Mouse (Mus musculus): ENCODE results near the gene Col6a3. TPM values are rescaled to one million over a fixed set of nuclear protein-coding genes. Genes with fewer than 3 reads are reported as not detected.

Col6a3 gene
- total RNA-seq, 4 experiments from 2014 or later: 9.9 to 29.8 (median 23.8) TPM

DNA sequence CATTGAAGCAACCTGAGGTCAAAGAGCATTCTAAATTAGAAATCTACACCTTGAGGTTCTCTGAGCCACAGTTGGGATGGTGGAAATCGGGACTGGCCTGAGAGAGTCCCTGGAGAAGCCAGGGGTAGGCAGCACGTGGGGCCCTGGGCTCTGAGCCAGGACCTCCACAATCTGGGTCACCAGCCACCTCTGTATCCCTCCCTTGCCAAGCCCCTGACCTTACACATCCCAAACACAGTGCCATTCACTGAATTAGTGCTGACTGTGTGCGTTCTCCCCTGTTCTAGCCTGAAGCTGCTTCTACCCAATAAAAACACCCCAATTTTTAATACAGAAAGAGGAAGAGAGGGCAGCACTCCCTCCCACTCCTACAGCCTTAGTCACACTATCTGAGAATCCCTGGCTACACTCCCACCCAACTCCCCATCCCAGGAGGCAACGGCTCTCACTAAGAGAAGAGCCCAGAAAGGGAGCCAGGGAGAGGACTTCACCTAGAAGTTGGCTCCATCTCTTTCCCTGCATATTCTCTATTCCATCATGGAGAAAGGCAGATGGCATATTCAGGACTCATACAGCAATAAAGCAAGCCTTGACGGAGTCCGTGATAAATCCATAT lies 46.4 kb downstream of the Col6a3 start:
- DNase-seq (ENCODE audit: low spot score): peak; percentile 53

DNA sequence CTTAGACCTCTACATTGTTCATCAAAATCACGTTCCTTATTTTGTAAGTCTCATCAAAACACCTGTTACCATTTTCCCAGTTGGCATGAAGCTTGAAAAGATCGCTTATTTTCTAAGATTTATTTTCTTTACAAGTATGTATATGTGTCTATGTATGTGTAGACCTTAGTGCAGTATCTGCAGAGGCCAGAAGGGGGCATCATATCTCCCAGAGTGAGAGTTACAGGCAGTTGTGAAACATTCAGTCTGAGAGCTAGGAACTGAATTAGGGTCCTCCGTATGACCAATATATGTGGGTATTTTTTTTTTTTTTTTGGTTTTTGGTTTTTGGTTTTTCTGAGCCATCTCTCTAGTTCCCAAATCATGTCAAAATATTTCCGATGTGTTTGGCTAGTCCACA lies 50.4 kb downstream of the Col6a3 start:
- DNase-seq (ENCODE audit: low spot score): no peak

DNA sequence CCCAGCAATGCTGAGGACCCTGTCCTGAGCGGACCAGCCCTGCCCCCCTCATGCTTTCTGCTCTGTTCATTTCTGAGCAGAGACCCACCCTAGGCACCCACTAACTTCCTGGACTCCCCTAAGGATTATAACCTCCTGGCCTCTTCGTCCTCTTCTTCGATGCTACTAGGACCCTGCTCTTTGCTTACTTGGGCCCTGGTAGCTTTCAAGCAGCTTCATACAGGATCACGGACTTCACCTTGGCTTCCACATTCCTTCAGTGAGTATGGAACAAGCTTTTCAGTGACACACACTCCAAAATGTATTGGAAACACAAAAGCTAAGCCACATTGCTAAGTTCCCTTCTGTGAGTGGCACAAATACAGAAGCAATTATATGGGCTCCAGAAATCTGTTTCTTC lies 52.8 kb downstream of the Col6a3 start:
- no peak for DNase-seq (ENCODE audit: low spot score)

DNA sequence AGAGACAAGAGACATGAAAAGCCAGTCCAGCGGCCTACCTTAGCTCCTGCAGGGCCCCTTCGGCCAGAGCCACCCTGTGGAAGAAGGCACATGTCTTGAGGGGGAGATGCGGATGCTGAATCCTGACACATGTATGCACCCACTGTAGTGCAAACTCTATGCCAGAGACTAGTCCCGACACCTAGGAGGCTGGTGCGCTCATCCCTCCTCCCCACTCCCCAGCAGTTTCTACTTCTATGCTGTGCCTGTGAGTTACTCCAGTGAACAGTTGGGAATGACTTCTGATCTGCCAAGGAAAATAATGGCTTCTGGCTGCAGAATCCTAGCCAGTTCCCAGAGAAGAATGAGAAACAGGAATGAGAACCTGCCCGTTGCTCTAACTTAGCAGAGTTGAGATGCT lies 54.3 kb downstream of the Col6a3 start:
- no peak for DNase-seq (ENCODE audit: low spot score)

DNA sequence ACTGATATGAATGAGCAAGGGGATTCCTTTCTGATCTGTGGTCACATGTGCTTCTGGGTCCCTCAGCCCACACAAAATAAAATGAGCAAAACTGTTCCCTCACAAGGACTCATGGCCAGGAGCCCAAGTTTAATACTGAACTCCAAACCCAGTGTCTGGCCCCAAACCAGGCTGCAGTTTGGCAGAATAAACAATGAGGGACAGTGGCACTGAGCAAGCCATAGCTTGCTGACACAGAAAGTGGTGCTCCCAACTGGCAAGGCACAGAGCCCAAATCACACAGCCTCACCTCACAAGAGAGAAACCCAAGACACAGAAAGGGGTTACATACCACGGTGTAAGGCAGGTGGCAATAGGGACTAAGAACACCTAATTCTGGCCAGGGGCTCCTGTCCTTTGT lies 63.3 kb downstream of the Col6a3 start:
- DNase-seq (ENCODE audit: low spot score): no peak

DNA sequence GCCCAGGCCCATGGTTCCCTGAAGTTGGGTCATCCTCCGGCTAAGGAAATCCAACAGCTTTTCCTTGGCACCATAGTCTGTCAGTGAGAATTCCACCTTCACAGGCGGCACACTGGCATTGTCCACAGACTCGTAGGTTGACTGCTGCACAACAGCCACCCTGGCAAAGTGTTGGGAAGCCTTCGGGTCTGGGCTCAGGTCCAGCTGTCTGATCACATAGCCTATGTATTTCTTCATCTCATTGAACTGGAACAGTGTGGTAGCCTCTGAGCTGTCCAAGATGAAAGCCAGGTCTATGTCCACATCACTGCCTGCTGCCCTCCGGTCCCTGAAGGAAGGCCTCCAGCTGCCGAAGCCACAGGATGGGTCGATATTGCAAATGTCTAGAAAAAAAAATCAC lies 64.7 kb downstream of the Col6a3 start:
- no peak for DNase-seq (ENCODE audit: low spot score)

DNA sequence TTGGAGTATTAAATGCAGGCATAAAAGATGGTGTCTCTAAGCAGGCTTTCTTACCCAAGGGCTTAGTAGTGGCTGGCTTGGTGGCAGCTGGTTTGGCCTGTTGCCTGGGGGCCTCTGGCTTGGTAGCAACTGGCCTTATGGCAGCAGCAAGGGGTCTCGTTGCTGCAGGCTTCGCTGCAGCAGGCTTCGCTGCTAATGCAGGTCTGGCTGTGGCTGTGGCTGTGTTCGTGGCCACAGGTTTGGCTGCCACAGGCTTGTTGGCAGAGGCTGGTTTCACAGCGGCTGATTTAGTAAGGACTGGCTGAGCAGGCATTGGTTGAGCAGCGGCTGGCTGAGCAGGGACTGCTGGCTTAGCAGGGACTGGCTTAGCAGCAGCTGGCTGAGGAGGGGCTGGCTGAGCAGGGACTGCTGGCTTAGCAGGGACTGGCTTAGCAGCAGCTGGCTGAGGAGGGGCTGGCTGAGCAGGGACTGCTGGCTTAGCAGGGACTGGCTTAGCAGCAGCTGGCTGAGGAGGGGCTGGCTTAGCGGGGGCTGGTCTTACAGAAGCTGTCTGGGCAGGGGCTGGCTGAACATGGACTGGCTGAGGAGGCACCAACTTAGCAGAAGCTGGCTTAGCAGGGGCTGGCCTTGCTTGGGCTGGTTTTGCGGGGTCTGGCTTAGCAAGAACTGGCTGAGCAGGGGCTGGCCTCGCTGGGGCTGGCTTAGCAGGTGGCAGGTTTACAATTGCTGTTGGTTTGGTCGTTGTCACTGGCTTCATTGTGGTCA lies 68.1 kb downstream of the Col6a3 start:
- DNase-seq (ENCODE audit: low spot score): peak; percentile 35

DNA sequence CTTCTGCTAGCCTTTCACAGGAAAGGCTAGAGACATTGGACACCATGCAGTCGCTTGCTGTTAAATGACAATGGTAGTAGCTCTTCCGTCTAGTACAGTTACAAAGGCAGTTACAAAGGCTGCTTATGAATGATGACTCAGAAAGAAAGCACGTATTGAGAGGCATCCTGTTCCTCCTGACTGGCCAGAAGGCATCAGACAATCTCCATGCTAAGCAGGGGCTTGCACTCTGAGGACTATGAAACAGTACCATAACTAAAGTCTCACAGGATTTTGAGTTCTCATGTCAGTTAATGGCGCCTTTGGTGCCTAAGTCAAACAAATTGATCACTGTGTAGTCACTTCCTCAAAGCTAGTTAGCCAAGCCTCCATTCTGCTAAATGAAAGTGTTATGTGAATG lies 72.6 kb downstream of the Col6a3 start:
- no peak for DNase-seq (ENCODE audit: low spot score)

DNA sequence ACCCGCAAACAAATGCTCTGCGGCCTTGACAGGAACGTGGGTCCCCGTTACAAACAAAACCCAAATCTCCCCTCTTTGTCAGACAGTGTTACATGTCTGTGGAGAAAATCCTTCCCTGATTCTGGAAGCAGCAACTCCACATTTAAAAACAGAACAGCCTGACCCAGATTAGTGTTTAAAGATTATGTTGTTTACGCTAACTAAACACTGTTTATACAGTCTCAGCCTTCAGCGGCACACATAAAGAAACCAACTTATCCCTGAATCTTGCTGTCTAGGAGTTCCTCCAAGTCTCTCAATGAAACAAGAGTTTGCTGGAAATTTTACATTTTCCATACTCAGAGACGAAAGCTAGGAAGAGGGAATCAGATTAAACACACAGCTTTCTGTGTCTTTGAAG lies 73.7 kb downstream of the Col6a3 start:
- DNase-seq (ENCODE audit: low spot score): no peak

DNA sequence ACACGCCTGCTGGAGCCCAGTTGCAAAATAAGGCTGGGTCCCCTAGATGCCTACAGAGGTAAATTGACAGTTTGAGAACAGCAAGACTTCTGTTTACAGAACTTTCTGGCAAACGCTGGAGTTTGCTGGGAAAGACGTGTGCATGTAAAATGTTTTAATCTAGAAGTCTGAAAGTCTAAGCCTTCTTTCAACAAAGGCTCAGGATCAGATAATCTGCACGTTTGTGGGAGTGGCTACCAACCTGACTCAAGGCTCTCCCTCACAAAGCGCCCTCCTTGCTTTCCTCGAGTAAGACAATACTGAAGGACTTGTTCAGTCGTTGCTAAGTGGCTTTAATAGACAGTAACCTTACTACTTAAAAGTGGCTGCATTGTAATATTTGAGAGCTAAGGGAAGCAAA lies 74.5 kb downstream of the Col6a3 start:
- no peak for DNase-seq (ENCODE audit: low spot score)

DNA sequence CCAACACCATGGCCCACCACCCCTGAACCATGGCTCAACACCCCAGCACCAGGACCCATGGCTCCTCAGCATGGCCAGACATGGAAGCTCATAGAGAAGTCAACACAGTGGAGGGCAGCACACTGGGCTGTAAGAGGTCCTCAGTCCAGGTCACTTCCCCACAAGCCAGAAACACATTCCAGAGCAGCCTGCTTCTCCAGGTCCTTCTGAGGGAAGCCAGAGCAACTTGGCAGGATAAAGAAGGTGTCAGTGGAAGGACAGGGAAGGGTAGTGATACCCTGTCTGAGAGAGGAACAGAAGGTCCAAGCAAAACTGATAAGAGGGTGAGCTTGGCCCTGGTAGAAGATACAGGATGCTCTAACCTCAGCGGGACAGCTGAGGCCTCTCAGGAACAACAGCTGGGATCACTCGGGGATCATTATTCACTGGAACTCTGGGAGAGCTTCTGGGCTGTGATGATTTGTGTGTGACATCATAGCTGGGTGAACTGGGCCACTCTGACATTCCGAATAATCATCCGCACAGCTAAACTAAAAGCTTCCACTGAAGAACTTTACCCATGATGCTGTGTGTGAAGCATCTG lies 85.6 kb downstream of the Col6a3 start:
- peak; percentile 49 for DNase-seq (ENCODE audit: low spot score)

DNA sequence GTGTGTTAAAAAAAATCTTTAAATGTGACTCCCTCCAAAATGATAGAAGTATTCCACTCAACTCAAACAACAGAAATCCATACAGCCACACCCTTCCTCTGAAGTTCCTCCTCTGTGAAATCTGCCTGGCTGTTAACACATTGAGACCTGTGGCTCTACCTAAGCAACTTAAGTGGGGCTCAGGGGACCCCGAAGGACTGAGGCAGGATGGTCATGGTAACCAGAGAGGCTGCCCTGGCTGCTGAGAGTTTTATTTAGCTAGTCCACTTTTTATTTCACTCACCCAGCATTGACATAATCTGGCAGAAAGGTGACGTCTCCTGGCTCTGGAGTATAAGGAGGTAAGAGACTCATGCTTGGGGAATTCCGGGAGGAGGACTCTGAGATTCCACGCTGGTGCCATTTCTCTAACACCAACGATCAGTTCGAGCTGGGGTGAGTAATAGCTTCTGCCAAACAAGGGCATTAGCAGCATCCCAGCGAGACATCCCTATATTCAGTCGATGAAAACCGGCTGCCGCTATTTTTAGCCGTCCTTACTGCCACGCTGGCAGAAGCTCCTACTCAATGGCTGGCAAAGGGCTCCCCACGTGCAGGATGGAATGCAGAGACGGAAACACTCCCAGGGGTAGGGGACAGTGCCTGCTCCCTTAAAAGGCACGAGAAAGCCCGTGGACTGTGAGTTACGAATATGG lies 89.8 kb downstream of the Col6a3 start:
- DNase-seq (ENCODE audit: low spot score): peak; percentile 63

DNA sequence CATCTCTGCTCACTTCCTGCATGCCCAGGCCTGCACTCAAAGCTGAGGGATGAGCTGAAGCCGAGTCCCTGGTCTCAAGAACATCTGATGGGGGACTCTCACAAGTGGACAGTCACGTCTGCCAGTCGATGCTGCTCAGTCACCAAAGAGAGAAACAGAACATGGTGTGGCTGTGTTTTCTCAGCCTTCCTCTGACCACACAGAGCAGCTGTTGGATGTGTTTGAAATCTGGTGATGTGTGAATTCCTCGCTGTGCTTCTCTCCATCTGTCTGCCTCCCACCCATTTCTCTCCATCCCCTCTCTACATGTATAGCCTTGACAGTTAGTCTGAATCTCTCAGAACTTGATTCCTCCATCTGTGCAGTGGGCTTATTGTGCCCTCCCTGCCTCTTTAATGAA lies 92.5 kb downstream of the Col6a3 start:
- DNase-seq (ENCODE audit: low spot score): no peak

DNA sequence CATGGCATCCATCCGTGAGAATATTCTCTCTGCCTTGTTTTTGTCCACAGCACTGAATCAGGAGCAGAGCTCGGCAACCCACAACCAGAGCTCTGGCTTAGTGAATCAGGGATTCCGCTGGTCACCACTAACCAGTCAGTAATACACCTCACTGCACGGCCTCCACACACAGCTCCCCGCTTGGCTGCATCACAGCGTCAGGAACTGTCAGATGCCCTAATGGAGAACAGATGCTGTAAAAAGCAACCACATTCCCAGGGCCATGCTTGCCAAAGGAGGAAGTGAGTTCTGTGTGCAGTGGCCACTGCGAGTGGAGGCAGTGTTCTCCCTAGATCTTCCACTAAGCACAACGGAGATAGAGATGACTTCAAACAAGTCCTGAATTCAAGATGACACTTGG lies 93.6 kb downstream of the Col6a3 start:
- DNase-seq (ENCODE audit: low spot score): peak; percentile 44

DNA sequence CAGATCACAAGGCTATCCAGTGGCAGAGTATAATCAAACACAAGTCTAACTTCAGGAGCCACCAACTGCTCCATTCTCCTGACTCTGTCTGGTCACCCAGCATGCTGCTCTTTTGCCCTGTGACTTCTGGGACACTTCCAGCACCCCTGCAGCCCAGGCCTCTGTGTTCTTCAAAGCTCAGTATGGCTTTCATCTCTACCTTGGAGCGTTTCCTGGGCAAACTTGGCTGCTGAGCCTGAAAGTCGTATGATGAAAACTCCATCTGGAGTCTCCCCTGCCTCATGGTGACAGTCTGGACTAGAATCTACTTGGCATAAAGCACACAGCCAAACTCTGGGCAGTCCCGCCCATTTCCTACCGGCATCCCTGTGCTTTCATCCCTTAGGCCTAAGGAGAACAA lies 95.2 kb downstream of the Col6a3 start:
- DNase-seq (ENCODE audit: low spot score): no peak

DNA sequence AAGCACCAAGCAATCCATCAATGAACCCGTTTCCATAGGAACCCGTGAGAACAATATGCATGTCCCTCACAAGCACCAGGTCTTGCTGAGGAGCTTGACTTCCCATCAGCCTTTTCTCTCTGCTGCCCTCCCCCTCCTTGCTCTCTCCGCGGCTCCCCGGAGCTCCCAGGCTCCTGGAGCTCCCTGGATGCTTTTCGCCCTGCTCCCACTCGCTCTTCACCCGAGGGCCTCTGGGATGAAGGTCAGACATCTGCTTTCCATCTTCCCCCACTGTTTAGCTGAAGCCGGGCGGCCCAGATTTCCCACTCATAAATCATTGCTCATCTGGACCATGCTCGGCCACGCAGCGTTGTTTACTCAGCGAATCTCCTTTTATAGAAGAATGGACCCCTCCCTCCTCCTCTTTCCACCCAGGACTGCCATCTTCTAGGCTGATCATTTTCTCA lies 99.8 kb downstream of the Col6a3 start:
- peak; percentile 53 for DNase-seq (ENCODE audit: low spot score)

DNA sequence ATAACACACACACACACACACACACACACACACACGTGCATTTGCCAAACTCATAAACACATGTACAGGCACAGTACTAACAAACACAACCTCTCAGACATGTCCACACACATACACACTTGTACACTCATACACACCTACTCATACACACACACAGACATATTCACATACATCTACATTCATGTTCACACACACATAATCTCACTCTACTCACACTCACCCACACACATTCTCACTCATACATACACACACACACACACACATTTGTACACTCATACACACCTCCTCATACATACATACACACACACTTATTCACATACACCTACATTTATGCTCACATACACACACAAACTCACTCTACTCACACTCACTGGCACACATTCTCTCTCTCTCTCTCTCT lies 100.3 kb downstream of the Col6a3 start:
- DNase-seq (ENCODE audit: low spot score): no peak

DNA sequence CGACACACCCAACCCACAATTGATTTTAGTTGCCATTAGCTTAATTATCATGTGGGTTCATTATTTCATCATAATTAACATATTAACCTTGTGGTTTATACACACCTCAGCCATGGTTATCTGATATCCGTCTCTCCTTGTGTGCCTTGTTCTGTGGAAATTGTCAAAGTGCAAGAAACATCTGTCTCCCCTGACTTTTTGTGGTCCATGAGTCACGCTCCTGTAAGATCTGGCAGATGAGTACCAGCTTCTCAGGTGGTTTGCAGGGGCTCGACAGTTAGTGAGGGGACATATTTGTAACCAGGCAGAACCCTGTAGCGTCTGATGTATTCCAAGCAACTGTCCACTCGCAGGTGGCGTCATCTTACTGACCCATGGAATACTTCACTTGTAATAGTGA lies 101.1 kb downstream of the Col6a3 start:
- DNase-seq (ENCODE audit: low spot score): no peak

DNA sequence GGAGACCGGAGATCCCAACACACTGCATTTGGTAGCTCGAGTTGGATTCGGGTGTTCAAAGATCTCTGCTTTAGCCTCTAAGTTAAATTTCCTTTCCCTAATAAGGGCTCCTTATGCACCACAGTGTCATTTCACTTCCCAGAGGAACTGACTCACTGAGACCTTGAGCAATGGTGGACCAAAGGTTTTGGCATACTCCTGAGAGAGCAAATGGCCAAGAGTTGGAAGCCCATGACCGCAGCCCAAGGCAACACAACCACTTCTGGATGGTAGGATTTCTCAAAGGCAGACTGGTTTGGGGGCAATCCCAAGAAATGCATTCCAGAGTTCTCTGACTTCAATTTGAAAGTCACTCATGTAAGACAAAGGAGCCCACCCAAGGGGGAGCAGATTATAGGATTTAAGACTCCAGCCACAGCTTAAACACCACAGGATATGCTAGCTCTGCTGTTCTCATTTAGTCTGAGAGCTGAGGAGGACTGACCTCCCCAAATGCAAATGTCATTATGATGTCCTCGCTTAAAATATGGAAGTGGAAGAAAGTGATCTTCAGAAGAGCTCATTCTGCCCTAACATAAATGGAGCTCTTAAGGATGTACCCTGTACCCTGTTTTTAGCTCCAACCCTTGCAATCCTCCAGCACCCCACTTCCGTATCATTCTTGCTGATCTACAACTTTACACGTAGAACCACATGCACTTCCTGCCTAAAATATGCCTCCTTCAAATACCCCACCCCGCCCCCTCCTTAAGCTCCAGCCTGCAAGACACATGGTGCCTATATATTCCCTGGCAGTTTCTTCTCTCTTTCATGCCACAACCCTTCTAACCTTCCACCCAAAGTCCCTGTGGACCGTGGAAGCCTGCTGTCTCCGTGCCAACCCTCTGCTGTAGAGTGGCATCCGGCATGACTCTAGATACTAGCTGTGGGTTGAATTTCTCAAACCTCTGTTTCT lies 103.3 kb downstream of the Col6a3 start:
- DNase-seq (ENCODE audit: low spot score): no peak

DNA sequence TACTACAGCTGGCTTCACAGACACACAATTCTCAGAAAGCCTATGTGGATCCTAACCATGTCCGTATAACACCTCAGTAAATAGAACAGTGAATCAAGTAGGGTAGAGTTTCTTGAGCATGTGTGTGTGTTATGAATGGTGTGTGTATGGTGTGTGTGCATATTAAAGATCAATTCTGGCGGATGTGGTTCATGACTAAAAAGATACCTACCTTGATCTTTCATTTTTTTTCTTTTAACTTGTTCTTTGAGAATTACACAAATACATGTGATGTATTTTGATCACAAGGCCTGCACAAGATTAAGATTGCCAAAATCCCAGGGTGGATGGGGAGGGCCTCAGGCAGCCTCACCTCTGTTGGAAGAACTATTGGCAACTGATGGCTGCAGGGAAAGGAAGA lies 104.9 kb downstream of the Col6a3 start:
- DNase-seq (ENCODE audit: low spot score): no peak

DNA sequence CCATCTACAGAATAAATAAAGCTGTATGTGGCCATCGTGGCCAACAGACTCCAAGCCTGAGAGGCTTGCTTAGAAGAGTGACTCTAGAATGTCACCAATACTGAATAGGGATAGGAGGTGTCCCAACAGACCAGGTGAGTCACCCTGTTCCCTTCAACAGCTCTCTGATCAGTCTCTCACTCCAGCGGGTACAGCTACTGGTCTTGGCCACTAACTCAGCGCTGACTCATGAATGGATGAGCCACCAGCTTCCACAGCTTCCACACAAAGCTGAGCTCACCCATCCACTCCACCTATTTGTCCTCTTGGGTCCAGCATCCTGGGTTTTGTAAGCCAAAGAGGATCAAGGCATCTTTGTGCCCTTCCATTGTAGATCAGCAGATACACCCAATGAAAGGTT lies 114.3 kb downstream of the Col6a3 start:
- DNase-seq (ENCODE audit: low spot score): no peak
